Mouse (Mus musculus) urinary bladder, postnatal 36 days (tissue): ENCODE results near the gene Itga1.
A peak's percentile ranks its signal among the peaks of the same experiment; 100 is the strongest.

ENCODE experiments used
- DNase-seq, 2 experiments: peaks; one replicate each; pipeline ENCODE4 v3.0.0; 2022; ENCODE audit warnings: low spot score in 2 of 2, mixed read lengths in 1 of 2

Gene Itga1

DNA sequence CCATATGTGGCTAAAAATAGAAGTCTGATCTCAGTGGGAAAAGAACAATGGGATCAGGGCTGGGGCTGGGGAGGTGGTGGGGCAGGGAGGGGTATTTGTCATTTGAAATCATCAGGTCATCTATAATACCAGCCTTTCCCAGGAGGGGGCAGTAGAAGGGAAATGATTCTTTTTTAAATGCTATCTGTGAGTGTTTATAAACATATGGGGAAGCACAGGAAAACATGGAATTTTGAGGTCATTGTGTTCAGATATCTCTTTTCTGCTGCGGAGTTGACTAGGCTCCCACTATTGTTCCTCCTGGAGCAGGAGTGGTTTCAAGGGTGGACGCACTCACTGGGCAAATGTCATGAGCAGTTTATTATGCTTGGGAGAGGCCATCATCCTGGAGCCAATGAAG lies 114.6 kb downstream of the Itga1 start:
- no peak for DNase-seq

GRCm38 (mm10) chr13:114984658-114985057 lies 117.1 kb downstream of the Itga1 start:
- DNase-seq = no peak

DNA sequence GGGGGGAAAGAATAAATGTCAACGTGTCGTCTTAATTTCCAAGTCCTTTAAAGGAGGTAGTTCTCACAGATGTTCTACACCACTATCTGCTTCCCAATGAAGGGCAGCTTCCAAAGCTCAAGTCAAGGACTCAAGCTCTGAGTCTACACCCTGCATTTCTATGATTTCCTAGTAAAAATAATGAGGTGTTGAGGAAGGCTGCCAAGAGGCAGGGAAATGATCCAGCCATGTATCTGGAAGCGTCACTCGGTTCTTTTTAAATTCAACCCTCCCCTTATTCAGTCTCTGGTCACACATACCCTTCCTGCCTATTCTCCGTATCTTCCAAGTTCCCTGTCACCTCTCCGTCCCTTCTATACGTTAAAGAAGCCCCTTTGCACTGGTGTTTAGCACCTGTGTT lies 118.6 kb downstream of the Itga1 start:
- no peak for DNase-seq

GRCm38 (mm10) chr13:114980831-114981419 lies 120.8 kb downstream of the Itga1 start:
- DNase-seq = no peak

GRCm38 (mm10) chr13:114974484-114975042 lies 127.2 kb downstream of the Itga1 start:
- DNase-seq = no peak

- DNase-seq = no peak
Observed at GRCm38 (mm10) chr13:114971905-114972304, 129.9 kb downstream of the Itga1 start.

DNA sequence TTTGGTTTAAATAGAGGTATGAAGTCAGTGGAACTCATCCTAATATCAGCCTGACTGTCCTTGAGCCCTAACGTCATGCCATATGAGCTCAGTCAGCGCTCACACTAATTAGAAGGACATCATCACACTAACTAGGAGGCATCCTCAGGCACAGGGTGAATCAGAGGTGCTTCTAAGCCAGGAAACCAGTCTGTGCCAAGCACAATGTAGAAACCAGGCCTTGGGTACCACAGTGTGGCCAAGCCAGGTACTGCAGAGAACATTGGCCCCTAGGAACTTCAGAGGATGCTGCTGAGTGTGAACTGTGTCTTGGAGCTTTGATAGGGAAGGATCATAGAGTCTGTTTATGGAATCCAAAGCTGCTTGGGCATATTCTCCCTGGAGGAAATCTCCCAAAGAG lies 137.5 kb downstream of the Itga1 start:
- peak; percentile 78 to 81 for DNase-seq

DNA sequence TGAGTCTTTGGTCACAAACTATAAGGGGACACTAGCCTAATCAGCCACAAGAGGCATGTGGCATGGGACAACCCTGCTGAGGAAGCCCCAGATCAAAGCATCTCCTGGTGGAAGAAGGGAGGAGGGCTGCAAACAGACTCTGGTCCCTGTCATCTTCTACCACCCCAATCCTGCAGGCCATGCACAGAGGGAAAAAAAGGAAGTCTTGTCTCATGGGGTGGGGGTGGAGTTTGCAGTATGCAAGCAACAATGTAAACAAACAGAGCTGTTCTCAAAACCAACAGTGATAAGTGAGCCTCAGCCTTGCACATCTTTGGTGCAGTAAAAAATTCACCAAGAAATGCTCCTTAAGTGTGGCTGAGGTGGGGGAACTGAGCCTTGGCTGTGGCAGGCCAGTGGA lies 147.2 kb downstream of the Itga1 start:
- no peak for DNase-seq

DNA sequence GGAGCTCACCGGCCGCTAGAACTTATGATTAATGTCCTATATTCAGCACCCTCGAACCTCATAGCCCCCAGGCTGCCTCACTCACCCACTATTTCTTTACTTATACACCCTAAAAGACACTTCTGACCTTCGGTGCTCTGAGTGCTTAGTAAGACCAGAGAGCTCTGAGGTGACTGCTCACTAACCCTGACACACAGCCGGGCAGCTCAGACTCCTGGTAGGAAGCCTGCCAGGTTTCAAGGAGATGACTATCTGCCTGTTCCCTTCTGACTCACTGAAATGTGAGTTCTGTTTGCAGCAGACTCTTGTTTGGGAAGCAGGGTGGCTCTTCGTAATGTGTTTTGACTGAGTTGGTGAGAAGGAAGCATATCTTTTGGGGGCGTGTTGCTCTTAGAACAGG lies 168.2 kb downstream of the Itga1 start:
- DNase-seq = peak; percentile 61 to 69

GRCm38 (mm10) chr13:114931775-114932294 lies 169.9 kb downstream of the Itga1 start, which contains the start of gene Itga2:
Gene Itga2 (minus strand): TSS chr13:114932100.
- peak; percentile 62 to 75 for DNase-seq

DNA sequence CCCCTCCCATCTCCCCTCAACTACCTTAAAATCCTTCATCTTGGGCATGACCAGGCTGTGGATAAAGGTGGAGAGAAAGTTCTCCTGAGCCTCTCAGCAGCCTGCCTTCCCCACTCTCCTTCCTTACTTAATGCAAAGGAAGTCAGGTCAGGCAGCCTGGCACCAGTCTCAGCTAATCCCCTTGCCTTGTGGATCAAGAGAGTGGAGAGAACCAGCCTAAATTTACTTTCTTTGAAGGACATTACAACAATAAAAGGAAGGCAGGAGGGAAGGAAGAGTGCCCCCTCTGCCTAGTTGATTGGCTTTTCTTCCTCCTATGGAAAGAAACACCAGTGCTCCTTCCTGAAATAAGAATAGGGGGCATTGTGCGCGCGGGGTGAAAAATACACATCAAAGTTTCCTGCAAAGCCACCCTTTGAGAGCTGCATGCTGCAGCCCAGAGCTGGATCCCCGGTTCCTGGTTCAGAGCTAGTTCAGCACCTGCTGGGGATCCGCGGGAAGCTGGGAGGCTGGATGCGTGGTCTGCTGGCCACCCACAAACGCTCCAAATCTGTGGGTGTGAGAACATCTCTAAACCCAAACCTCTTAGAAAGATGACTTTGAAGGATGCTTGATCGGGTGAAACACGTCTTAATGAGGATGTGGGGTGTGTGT lies 170.6 kb downstream of the Itga1 start:
- peak in 1 of 2 experiments; percentile 22 for DNase-seq

GRCm38 (mm10) chr13:114924785-114925184 lies 177.0 kb downstream of the Itga1 start:
- no peak for DNase-seq

DNA sequence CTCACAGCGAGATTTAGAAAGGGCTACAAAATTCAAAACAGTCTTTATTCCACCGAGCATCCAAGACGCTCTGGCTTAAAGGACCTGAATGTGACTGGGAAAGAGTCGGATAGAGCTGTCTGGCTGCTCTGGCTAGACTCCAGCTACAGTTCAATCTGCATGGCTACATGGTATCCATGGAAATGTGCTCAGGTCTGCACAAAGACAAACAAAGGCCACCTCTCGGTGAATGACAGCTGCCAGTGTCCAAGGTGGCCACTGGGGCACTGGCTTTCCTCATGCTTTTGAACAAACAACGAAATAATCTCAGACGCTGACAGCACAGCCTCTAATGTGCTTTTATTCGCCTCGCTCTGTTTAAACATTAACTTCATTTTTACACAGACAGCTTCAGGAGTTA lies 178.4 kb downstream of the Itga1 start:
- no peak for DNase-seq

- DNase-seq = no peak
Observed at GRCm38 (mm10) chr13:114915767-114916166, 186.0 kb downstream of the Itga1 start.

GRCm38 (mm10) chr13:114914963-114915362 lies 186.8 kb downstream of the Itga1 start:
- DNase-seq = no peak

- no peak for DNase-seq
Observed at GRCm38 (mm10) chr13:114914559-114914958, 187.2 kb downstream of the Itga1 start.

GRCm38 (mm10) chr13:114910629-114911028 lies 191.1 kb downstream of the Itga1 start:
- no peak for DNase-seq

DNA sequence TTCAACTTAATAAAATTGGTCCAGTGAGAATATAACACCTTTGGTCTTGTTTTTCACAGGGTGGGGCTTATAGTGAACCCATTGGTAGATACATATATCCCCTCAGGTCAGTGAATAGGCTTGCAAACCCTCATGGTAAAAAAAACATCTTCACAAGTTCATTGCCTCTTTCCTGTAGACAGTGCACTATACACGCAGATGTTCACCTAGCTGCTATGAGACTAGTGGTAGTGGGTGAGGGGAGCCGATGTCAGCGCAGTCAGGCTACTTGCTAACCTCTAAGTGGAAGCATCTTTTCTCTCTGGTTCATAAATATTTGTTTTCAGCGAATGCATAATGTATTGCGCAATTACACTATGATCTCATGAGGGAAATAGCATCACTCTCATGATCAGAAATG lies 192.2 kb downstream of the Itga1 start:
- no peak for DNase-seq

DNA sequence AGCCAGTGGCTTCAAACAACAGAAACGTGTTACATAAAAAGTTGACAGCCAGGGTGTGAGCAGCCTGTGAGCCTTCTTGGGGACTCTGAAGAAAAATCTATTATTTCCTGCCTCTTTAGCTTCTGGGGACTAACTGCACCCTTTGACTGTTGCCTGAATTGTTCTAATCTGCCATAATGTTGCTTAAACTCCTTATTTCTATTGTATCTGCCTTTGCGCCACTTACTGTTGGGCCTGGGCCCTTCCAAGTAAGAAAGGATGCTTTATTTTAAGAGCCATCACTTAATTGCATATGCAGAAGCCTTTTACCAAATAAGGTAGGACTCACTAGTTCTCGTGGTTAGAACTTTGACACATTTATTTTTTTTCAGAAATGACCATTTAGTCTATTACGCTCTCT lies 193.9 kb downstream of the Itga1 start:
- no peak for DNase-seq
